Mouse (Mus musculus): ENCODE data around the gene Igsf8.

Gene Igsf8

DNA sequence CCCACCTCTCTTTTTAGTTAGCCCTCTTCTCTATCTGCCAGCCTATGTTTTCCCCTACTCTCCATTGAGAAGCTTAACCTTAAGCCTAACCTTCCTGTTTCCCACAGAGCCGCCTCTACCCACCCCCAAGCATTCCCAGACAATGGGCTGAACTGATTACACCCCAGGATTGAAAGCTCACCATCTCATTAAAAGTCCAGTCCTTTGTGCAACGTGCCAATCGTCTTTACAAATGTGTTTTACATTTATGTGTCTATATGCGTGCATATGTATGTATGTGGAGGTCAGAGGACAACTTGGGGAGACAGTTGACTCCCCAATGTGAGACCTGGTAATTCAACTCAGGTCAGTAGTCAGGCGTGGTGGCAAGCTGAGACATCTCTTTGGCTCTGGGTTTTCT lies 61.9 kb downstream of the Igsf8 start:
- no peak for DNase-seq (ENCODE audit: low read depth, low spot score)

DNA sequence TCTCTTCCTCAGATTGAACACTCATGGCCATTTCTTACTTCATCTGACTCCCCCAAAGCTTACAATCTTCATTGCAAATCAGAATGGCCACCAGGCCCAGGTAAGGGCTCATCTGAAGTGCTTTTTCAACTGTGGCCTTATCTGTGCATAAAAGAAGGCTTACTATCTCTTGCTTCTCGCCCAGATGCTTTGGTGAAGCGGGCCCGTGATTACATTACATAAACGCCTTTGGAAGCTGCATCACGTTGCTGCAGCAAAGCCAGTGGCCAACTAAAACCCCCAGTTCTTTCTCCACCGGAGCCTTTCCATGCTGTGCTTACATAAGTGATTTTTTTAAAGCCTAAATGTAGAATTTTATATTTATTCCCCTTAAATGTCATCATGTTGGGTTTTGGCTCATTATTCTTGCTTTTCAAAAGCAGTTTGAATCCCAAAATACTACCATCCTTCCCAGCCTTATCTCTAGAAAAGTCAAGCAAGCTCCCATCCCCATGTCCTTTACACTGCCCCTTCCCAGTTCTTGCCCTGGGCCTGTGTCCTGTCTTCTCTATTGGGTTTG lies 62.4 kb downstream of the Igsf8 start:
- no peak for DNase-seq (ENCODE audit: low read depth, low spot score)

DNA sequence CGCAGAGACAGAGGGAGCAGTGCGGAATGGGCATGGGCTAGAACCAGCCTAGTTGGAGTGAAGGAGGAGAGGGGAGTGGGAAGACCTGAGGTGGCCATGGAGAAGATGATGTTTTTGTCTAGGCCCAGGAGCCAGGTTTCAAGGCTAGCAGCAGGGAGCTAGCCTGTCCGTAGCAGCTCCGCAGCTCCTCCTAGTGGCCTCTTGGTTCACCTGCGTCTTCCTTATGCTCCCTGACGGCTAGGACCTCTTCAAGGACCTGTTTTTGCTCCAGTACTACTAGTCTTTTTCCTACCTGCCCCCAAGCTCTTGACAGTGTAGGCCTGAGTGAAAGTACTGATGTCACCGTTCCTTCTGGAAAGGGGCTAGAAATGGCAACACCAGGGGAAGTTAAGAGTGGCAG lies 63.3 kb downstream of the Igsf8 start:
- DNase-seq (ENCODE audit: low read depth, low spot score): peak; percentile 73

DNA sequence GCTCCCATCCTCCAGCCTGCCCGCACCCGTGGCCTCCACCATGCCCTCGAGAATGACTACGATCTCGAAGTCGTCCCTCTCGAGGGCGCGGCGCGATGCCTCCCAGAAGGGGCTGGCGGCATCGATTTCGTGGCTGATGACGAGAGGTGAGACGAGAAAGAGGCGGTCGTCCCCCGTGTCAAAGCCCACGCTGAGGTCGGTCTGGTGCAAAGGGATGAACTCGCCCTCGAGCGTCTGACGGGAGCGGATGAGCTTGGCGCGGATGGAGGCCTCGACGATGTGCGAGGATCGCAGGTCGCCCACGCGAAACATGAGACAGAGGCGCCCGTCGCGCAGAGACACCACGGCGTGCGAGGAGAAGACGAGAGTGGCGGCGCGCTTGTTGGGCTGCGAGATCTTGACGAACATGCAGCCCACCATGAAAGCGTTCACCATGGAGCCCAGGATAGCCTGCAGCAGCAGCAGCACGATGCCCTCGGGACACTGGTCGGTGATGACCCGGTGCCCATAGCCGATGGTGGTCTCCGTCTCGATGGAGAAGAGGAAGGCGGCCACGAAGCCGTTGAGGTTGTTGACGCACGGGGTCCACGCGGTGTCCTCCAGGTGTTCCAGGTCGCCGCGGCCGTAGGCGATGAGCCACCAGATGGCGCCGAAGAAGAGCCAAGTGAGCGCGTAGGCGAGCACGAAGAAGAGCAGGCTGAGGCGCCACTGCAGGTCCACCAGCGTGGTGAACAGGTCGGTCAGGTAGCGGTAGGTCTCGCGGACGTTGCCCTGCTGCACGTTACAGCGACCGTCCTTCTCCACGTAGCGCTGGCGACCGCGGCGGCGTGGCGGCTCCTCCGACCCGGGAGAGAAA lies 64.5 kb downstream of the Igsf8 start:
- DNase-seq (ENCODE audit: low read depth, low spot score): peak; percentile 60

DNA sequence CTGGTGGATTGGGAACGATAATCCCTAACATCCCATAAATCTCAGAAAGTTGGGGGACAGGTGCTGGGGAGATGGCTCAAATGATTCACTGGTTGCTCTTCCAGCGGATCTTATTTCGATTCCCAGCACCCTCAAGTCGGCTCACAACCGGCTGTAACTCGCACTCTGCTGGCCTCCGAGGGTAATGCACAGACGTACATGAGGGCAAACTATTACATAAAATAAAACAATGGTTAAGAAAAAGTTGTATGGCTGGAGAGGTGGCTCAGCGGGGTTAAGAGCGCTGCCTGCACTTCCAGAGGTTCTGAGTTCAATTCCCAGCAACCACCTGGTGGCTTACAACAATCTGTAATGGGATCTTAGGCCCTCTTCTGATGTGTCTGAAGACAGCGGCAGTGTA lies 65.2 kb downstream of the Igsf8 start:
- DNase-seq (ENCODE audit: low read depth, low spot score): no peak

DNA sequence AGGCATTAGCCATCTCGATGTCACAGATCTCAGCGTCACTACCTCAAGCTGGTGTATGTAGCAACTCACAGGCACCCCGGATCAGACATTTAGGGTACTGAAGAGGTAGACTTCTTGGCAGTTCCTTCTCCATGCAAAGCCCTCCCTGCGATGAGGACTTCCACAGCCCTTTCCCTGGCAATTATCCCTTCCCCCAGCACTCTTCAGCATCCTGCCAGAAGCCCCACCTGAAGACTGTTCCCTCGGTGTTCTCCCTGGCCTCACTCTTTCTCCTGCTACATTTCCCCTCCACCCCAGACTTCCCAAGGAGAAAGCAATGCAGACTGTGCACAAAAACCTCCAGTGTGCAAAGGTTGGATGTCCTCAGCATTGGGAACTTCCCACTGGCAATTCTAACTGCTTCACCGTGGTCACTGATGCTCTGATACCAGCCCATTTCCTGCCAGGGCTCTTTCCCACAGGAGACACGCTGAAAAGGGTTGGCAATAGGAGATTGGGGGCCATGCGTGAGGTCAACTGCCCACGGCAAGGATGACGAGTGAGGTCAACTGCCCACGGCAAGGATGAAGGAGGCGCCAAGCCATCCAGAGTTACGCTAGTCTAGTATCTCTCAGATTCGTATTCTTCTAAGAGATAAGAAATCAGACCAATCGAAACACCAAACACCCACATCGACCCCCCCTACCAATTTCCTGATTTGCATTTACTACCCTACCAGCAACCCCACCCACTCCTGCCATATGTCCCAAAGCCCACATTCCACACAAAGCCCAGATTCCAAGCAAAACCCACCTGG lies 66.0 kb downstream of the Igsf8 start:
- no peak for DNase-seq (ENCODE audit: low read depth, low spot score)

DNA sequence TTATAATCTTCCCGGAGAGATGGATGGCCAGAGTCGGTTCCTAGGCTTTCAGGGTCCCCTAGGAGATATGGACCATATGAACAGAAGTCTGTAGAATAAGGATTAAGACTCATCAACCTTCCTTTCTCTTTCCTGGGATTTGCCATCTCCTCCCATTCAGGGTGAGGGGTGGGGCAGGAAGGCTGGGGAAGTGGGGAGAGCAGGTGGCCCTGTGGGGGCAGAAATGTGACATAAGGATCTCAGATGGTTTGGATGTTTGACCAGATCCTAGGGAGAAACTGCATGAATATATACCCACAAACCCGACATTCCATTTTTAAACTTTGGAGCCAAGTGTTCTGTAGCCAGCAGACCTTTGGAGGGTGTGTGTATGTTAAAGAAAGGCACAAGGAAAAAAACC lies 66.6 kb downstream of the Igsf8 start:
- no peak for DNase-seq (ENCODE audit: low read depth, low spot score)

DNA sequence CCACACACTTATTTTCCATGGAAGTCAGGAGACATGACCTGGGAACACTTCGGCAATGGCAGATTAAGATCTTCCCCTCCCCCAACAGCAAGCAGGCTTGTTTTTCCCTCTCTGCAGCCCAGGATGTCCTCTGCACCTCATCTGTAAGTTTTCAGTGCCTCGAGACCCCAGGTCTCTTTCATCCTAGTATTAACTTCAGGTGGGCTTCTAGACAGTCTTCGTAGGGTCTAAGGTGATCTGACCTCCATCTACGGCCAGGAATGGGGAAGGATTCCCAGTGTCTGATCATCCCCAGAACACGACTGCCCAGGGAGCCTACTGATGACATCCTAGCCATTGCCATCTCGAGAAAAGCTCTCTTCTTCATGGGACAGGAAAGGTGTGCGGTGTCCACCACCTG lies 67.0 kb downstream of the Igsf8 start:
- no peak for DNase-seq (ENCODE audit: low read depth, low spot score)

DNA sequence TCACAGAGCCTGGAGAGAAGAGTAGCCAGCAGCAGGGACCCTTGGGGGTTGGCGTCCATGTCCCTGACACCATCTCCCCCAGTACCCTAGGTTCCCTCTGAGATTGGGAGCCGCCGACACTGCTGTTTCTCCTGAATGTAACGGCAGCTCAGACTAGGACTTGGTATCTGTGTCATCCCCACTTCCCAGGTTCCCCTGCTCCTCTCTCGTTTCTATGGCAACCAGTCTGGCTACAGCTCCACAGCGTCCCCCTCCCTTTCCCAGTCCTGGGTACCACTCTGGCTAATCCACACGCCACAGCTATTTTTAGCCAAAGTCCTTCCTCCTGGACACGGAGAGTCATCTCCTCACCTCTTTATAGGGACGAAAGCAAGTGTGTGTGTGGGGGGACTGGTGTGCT lies 67.7 kb downstream of the Igsf8 start, which contains the start of gene Kcnj9:
Gene Kcnj9, minus strand, starts transcription at position 188 of the 400 bp plus-strand sequence.
- DNase-seq (ENCODE audit: low read depth, low spot score): no peak

DNA sequence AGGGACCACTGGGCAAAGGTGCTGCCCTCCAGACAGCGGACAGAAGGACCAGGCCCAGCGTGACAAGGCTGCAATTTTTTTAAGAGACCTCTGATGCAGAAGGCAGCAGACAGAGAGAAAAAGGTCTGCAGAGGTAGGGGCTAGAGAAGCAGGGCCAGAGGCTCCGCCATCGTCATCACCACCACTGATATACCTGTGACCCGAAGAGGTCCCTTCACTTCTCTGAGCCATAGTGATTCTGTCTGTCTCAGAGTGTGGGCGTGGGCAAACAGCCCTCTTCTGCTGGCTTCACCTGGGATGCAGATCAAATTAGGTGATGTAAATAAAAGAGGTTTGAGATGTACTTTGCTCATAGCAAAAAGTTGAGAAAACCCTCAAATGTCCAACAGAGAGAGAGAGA lies 68.2 kb downstream of the Igsf8 start:
- no peak for DNase-seq (ENCODE audit: low read depth, low spot score)

DNA sequence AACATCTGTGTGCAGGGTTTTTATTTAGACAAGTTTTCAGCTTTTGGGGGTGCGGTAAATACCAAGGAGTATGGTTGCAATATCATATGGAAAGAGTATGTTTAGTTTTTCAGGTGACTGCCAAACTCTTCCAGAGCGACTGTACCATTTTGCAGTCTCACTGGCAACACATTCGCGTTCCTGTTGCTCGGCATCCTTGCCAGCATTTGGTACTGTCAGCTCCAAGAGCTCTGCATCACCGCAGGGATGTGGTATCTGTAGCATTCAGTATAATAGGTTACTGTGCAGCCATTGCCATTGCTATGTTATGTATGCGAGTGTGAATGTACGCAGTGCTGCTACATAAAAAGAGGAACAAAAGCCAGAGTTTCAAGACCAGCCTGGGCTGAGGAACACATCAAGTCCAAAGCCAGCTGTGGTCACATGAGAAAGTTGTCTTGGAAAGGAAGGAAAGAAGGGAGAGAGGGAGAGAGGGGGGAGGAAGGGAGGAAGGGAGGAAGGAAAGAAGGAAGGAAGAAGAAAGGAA lies 70.0 kb downstream of the Igsf8 start:
- no peak for DNase-seq (ENCODE audit: low read depth, low spot score)

DNA sequence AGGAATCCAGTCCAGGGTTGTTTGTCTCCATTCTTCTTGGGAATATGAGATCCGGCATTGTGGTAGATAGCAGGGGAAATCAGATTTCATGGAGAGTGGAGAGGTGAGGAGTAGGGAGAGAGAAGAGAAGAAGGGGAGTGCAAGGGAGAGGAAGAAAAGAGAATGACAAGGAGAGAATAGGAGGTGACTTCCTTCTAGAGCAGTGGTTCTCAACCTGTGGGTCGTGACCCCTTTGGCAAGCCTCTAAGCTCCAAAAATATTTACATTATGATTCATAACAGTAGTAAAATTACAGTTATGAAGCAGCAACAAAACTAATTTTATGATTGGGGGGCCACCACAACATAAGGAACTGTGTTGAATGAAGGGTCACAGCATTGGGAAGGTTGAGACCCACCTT lies 71.5 kb downstream of the Igsf8 start:
- no peak for DNase-seq (ENCODE audit: low read depth, low spot score)

DNA sequence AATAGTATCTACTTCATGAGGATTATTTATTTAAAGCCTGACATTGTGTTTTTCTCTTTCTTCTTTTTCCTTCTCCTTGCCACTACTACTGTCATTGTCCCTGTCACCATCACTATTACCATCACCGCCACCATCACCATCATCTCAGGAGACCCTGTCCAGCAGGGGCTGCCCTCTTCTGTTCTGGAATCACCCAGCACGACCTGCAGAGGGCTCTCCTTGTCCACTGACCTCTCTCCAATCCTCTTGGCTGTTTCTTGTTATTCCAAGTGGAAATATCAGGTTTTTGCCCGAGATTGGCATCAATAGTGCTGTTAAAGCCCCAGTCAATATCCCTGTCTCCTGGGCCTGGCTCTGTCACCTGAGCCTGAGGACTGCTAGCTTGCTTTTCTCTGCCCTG lies 72.1 kb downstream of the Igsf8 start:
- no peak for DNase-seq (ENCODE audit: low read depth, low spot score)

DNA sequence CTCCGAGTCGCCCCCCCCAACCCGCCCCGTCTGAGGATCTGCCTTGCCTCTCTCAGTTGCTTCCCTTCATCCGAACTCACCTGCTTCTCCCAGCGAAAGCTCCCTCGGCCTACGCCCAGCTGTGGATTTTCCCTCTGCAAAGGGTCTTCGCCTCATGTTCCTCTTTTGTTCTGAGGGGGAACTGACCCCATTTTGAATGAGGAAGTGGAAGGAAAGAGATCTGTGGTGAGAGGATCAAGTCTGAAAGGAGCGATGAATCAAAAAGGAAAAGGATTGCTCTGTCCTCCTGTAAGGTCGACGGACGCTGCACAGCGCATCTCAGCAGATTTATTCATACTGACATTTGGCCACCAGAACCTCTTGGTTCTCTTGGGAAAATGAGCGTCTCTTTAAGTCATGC lies 74.4 kb downstream of the Igsf8 start:
- DNase-seq (ENCODE audit: low read depth, low spot score): no peak

DNA sequence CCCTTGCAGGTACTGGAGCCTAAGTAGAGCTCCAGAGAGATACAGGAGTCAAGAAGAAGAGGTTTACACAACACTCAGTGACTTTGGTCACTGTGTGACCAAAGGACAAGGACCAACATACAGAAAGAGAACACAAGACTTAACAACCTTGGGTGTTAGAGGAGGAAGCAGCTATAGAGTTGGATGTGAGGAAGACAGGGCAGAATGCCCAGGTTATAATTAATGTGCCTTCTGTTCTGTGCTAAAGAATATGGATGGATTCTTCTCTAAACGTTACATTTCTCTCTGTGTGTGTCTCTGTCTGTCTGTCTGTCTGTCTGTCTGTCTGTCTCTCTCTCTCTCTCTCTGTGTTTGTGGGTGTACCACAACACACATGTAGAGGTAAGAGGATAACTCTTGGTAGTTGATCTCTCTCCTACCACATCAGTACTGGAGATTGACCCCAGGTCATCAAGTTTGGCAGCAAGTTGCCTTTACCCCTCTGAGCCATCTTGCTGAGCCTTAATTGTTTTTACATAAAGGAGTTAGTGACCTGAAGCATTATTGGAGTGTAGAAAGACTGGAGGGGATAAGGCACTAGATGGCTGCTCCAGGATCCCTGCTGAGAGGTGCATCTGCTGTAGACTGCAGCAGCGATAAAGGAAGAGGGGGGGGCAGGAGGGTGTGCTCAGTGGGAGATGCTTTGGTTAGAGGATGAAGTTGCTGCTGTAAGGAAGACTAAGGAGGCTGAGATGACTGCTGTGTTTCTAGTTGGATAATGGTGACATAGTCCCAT lies 76.2 kb downstream of the Igsf8 start:
- no peak for DNase-seq (ENCODE audit: low read depth, low spot score)

DNA sequence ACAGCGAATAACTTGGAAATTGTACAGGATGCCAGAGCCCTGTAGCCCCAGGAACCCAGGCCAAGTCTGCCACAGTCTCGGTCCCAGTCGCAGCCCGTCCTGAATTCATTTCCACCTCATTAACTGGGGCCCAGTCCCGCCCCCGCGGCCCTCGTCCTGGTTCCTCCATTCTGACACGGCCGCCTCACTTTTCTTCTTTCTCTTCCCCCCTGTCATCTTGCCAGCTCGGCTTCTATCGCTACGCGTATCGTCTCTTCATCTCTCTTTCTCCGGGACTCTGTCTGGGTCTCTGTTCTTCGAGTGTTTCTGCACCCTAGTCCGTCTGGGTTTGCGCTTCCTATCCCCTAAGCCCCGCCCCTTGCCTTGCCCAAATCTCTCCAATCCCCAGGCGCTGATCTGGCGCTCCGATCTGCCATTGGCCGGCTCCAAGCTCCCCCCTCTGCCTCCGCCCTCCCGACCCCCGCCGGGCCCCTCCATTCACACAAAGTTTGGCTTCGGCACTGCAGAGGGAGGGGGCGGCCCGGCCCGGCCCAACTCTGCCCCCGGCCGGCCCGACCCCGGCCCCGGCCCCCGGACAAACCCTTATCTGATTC lies 79.4 kb downstream of the Igsf8 start, which contains the start of gene Kcnj10:
Gene Kcnj10, plus strand, starts transcription at position 482 of the 593 bp plus-strand sequence.
- peak; percentile 70 for DNase-seq (ENCODE audit: low read depth, low spot score)

DNA sequence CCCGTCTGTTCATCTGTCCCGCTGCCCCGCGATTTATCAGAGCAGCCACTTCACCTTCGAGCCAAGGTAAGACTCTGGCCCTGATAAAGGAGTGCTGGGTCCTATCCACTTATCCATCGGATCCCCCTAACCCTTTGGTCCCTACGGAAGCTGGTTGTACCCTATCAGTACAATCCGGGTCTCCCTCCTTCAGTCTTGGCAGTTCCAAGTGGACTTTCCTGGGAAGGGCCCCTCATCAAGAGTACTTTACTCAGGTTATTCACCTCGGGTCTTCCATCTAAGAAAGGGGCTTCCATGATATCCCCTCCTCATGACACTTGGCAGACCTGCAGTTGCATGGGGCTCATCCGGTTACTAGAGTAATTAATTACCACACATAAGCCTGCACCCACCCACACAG lies 79.9 kb downstream of the Igsf8 start:
- no peak for DNase-seq (ENCODE audit: low read depth, low spot score)

DNA sequence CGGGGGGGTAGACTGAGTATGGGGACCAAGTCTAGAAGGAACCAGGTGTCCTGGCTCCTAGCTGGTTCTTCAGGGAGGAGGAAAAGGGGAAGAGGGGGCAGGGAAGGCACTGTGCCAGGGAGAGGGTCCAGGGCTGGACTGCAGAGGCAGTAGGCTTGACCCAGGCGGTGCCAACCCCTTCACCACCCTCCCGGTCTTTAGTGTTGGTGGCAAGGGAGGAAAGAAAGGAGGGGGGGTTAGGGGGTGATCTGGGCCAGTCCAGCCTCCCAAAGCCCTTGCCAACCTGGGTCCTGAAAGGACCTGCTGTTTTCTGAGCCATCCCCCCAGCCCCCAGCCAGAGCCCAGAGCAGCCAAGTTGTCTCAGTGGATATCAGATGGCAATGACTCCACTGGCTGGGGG lies 81.3 kb downstream of the Igsf8 start:
- DNase-seq (ENCODE audit: low read depth, low spot score): no peak

DNA sequence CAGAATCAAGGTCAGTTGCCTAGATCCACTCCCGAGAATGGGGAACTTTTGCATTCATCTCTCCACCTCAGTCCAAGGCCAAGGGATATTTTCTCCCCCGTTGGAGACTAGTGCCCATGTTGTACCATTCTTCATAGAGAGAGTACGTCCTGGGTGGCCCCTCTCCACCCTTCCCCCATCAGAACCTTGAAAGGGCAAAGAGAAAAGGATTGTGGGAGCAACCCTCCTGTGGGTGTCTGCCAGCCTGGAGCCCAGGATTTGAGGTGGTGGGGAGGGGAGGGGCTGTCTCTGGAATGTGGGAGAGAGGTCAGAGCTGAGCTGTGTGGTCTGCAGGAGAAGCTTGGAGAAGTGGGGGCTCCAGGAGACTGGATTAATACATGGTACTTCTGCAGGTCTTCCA lies 82.5 kb downstream of the Igsf8 start:
- DNase-seq (ENCODE audit: low read depth, low spot score): no peak

DNA sequence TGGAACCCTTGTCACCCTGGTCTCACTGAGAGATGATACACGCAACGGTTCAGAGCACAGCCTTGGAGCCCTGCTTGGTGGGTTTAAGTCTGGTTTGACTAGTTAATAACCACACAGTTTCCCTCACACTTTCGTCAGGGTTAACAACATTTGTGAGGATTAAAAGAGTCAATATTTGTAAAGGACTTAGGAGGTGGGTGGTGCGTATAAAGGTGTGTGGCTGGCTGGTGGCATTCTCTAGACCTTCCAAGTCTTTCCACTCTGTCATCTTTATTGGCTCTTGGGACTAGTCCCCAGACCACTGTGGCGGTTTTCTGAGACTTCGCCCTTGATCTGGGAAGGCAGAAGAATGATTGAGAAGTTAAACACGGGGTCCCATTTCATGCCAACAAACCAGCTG lies 83.4 kb downstream of the Igsf8 start:
- no peak for DNase-seq (ENCODE audit: low read depth, low spot score)

DNA sequence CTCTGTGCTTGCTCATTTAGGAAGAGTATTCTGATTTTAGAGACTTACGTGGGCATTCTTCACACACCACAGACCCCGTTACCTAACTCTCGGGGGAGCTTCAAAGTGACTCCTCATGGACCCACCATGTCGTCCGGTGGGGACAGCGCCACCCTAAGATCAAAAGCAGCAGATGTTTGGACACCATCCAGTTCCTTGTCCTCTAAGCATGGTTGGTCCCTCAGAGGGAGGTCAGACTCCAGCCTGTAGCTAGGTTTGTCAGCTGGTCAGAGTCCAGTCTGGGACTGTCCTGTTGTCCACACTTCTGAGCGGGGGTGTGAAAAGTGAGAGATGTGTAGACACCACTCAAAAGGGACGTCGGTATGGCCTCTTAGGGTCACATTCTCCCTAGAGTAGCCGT lies 85.3 kb downstream of the Igsf8 start:
- no peak for DNase-seq (ENCODE audit: low read depth, low spot score)

All from retina, postnatal 7 days (tissue).